Mouse (Mus musculus) small intestine, adult 2 months (tissue): Measurements from ENCODE around the gene Mri1.

ENCODE experiments used
- CTCF ChIP-seq: fragments of 200-500 bp; IDR thresholded peaks from 2 replicates; pipeline ENCODE4 v1.5.1; 2012; ENCODE audit warnings: low read depth, mild to moderate bottlenecking, control low read depth, inconsistent platforms, low read length, moderate library complexity, mixed read lengths; ENCODE audit not compliant: insufficient replicate concordance, insufficient read length; ENCODE audit errors: extremely low read depth
- POLR2A ChIP-seq: fragments of 200-500 bp; IDR thresholded peaks from 2 replicates; pipeline ENCODE4 v1.6.1; 2012; ENCODE audit warnings: low read depth, mild to moderate bottlenecking, control low read depth, inconsistent platforms, low read length, moderate library complexity

GRCm38 (mm10) chr8:84213277-84213676 lies 43.8 kb downstream of the Mri1 start:
- no peak for TF ChIP-seq POLR2A
- no peak for TF ChIP-seq CTCF
